Mouse (Mus musculus): Measurements from ENCODE around the gene Pafah1b3. TPM values are rescaled to one million over a fixed set of nuclear protein-coding genes. Genes with fewer than 3 reads are reported as not detected.
A peak's percentile ranks its signal among the peaks of the same experiment; 100 is the strongest.
"Not testable (repeated sequence)": the region's sequence is repeated elsewhere in the genome, so short reads cannot be mapped to it uniquely, and the experiment has no call there.

The Pafah1b3 gene
- polyA plus RNA-seq, 1 experiment from 2014 or later: 125 TPM

DNA sequence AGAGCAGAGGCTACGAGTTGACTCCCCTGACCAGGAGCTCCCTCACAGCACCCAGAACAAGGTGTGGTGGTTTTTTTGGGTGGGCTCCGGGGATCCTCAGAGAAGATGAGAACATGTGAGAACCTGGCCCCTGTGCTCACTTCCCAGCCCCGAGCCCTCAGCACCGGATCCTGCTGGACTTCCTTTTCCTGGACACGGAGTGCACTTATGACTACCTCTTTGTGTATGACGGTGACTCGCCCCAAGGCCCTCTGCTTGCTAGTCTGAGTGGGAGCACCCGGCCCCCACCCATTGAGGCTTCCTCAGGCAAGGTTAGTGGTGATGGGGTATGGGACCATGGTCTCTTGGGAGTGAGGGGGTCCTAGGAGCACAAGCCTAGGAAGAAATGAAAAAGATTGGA is 28.4 kb upstream of the Pafah1b3 start:
- no peak overlapping the region for H3K4me2 ChIP-seq (replicated peaks; ENCODE audit: low read depth)
- no peak overlapping the region for H3K9ac ChIP-seq (ENCODE audit: low read length)
- no peak overlapping the region for H3K27ac ChIP-seq (replicated peaks)
- ATAC-seq (ENCODE audit: low FRiP score, low TSS enrichment) (no peak), DNase-seq (ENCODE audit: low spot score) (no peak)
- H3K4me1 ChIP-seq (replicated peaks; ENCODE audit: control insufficient read depth, insufficient read depth): 0 out of 2 replicates have a peak, but pooled peaks cover 3% of the 10 kb centered on the region
- H3K9me3 ChIP-seq (ENCODE audit: control insufficient read depth, low read length): no peaks in the 10 kb centered on the region
- WGBS: 83% methylated on average over 8 of the region's 8 CpGs
- H3K4me3 ChIP-seq (ENCODE audit: low read depth, low read length): no peak overlapping the region
- no peaks in the 10 kb centered on the region for H3K27me3 ChIP-seq (ENCODE audit: control insufficient read depth, insufficient read depth, low read length)
- TF ChIP-seq CTCF (IDR thresholded peaks at IDR 0.05; ENCODE audit: low read depth) (no peak), EP300 (optimal IDR thresholded peaks at IDR 0.05) (no peak)
- H3K36me3 ChIP-seq (ENCODE audit: control insufficient read depth, insufficient read depth, low read length): peaks cover 7% of the 10 kb centered on the region

DNA sequence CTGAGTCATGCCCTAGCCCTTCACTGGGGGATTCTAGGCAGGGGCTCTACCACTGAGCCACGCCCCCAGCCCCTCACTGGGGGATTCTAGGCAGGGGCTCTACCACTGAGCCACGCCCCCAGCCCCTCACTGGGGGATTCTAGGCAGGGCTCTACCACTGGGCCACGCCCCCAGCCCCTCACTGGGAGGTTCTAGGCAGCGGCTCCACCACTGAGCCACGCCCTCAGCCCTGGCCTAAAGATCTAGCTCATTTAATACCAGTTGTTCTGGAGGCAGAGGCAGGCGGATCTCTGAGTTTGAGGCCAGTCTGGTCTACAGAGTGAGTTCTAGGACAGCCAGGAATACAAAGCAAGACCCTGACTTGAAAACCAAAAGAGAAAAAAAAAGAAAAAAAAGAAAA is 27.6 kb upstream of the Pafah1b3 start:
- not testable (repeated sequence) for H3K4me2 ChIP-seq (replicated peaks; ENCODE audit: low read depth); H3K36me3 ChIP-seq (ENCODE audit: control insufficient read depth, insufficient read depth, low read length); H3K9me3 ChIP-seq (ENCODE audit: control insufficient read depth, low read length); H3K4me1 ChIP-seq (replicated peaks; ENCODE audit: control insufficient read depth, insufficient read depth); H3K27me3 ChIP-seq (ENCODE audit: control insufficient read depth, insufficient read depth, low read length); ATAC-seq (ENCODE audit: low FRiP score, low TSS enrichment); H3K27ac ChIP-seq (replicated peaks); DNase-seq (ENCODE audit: low spot score); H3K9ac ChIP-seq (ENCODE audit: low read length); H3K4me3 ChIP-seq (ENCODE audit: low read depth, low read length)
- WGBS: 84% methylated on average over 6 of the region's 6 CpGs

DNA sequence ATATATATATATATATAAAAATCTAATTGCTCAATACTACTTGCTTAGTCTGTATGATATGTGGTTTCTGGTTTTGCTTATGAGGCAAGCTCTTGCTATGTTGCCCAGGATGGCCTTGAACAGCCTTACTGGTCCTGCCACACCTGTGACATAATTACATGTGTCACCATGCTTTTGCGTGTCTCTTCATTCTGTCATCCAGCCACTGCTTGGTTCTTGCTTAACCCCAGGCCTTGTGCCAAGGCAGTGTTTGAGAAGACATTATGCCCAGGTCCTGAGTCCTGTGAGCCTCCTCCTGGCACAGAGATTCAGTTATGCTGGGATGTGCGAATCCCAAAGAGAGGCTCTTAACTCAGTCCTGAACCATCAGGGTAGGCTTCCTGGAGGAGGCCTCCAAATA is 25.4 kb upstream of the Pafah1b3 start:
- Histone ChIP-seq H3K9me3 (ENCODE audit: control insufficient read depth, low read length) (no peaks in the 10 kb centered on the region), H3K27ac (replicated peaks) (no peak overlapping the region), H3K4me1 (replicated peaks; ENCODE audit: control insufficient read depth, insufficient read depth) (0 out of 2 replicates have a peak, but pooled peaks cover 3% of the 10 kb centered on the region), H3K4me3 (ENCODE audit: low read depth, low read length) (no peak overlapping the region), H3K27me3 (ENCODE audit: control insufficient read depth, insufficient read depth, low read length) (no peaks in the 10 kb centered on the region), H3K36me3 (ENCODE audit: control insufficient read depth, insufficient read depth, low read length) (peaks cover 2% of the 10 kb centered on the region; the same call in 1 of the 2 replicates), H3K4me2 (replicated peaks; ENCODE audit: low read depth) (no peak overlapping the region), H3K9ac (ENCODE audit: low read length) (no peak overlapping the region)
- DNase-seq (ENCODE audit: low spot score) (no peak), ATAC-seq (ENCODE audit: low FRiP score, low TSS enrichment) (no peak)
- TF ChIP-seq EP300 (optimal IDR thresholded peaks at IDR 0.05): no peak
- no peak for TF ChIP-seq CTCF (IDR thresholded peaks at IDR 0.05; ENCODE audit: low read depth)
- 78% methylated on average over 2 of the region's 2 CpGs for WGBS

DNA sequence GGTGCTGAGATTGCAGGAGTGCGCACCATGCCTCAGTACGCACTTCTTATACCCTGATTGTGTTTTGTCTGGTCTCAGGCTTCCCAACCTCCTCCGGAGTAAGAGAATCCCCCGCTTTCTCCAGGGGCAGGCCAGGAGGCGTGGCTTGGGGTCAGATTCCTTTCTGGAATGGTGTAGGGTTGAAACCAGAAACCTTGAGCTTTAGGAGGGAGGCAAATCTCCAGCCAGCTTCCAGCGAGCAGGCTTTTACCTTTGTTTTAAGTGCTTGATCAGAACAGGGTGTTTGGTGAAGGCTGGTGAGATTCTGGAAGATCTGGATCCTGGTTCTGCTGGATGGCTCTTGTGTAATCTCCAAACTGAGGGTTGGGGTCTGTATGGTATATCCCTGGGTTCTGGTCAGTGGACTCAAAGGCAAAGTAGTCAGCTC is 24.3 kb upstream of the Pafah1b3 start:
- TF ChIP-seq CTCF (IDR thresholded peaks at IDR 0.05; ENCODE audit: low read depth): no peak
- no peak for TF ChIP-seq EP300 (optimal IDR thresholded peaks at IDR 0.05)
- 19% methylated on average over 6 of the region's 6 CpGs for WGBS
- no peaks in the 10 kb centered on the region for H3K36me3 ChIP-seq (ENCODE audit: control insufficient read depth, insufficient read depth, low read length)
- H3K27ac ChIP-seq (replicated peaks): peak overlapping the region; percentile 46
- no peaks in the 10 kb centered on the region for H3K27me3 ChIP-seq (ENCODE audit: control insufficient read depth, insufficient read depth, low read length)
- peak overlapping the region; percentile 41 for H3K4me2 ChIP-seq (replicated peaks; ENCODE audit: low read depth)
- ATAC-seq (ENCODE audit: low FRiP score, low TSS enrichment): peak; percentile 41; the same call in 1 of the 2 replicates
- H3K4me3 ChIP-seq (ENCODE audit: low read depth, low read length): no peak overlapping the region
- 0 out of 2 replicates have a peak overlapping the region, but pooled peaks have one; percentile 18 for H3K9ac ChIP-seq (ENCODE audit: low read length)
- DNase-seq (ENCODE audit: low spot score): peak; percentile 41
- H3K9me3 ChIP-seq (ENCODE audit: control insufficient read depth, low read length): no peaks in the 10 kb centered on the region
- H3K4me1 ChIP-seq (replicated peaks; ENCODE audit: control insufficient read depth, insufficient read depth): 0 out of 2 replicates have a peak, but pooled peaks cover 3% of the 10 kb centered on the region

DNA sequence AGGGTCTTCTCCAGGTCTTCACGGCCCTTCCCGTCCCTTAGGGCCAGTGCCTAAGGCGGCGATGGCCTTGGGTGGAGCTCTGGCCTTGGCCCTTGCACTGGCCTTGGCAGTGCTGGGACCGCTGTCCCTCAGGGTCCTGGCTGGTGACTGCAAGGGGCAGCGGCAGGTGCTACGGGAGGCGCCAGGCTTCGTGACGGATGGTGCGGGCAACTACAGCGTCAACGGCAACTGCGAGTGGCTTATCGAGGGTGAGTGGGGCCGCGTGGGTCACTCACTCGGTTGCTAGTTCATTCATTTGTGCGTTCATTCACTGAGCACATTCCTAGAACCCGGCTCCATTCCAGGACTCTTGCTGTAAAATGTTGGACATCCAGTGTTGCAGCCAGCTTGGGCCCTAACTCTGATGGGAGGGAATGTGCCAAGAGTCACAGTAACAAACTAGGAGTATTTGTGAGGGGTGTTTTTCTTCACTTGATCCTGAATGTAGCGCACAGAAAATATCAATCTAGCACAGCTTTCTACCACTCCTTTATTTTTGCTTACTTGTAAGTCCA is 19.7 kb upstream of the Pafah1b3 start:
- DNase-seq (ENCODE audit: low spot score) (no peak), ATAC-seq (ENCODE audit: low FRiP score, low TSS enrichment) (no peak)
- Histone ChIP-seq H3K4me3 (ENCODE audit: low read depth, low read length) (peak overlapping the region; percentile 63), H3K36me3 (ENCODE audit: control insufficient read depth, insufficient read depth, low read length) (no peaks in the 10 kb centered on the region), H3K27ac (replicated peaks) (peak overlapping the region; percentile 87), H3K9ac (ENCODE audit: low read length) (peak overlapping the region; percentile 70), H3K4me2 (replicated peaks; ENCODE audit: low read depth) (peak overlapping the region; percentile 91), H3K4me1 (replicated peaks; ENCODE audit: control insufficient read depth, insufficient read depth) (0 out of 2 replicates have a peak, but pooled peaks cover 8% of the 10 kb centered on the region), H3K9me3 (ENCODE audit: control insufficient read depth, low read length) (no peaks in the 10 kb centered on the region), H3K27me3 (ENCODE audit: control insufficient read depth, insufficient read depth, low read length) (no peaks in the 10 kb centered on the region)
- TF ChIP-seq EP300 (optimal IDR thresholded peaks at IDR 0.05): no peak
- no peak for TF ChIP-seq CTCF (IDR thresholded peaks at IDR 0.05; ENCODE audit: low read depth)
- WGBS: 9% methylated on average over 21 of the region's 21 CpGs

All from stomach, postnatal 0 days (tissue).